Mouse (Mus musculus) C2C12 (cell line): ENCODE results near the gene Hist1h4c.

Experiments
- CTCF ChIP-seq: IDR thresholded peaks from one replicate; pipeline ENCODE4 v1.5.1; 2011; ENCODE audit not compliant: control insufficient read depth, insufficient read depth, insufficient read length
- FOSL1 ChIP-seq: IDR thresholded peaks from one replicate; pipeline ENCODE4 v1.8.0; 2011; ENCODE audit warnings: mild to moderate bottlenecking, low read length; ENCODE audit not compliant: poor library complexity, insufficient read depth, severe bottlenecking
- MAX ChIP-seq: IDR thresholded peaks from one replicate; pipeline ENCODE4 v1.6.1; 2011; ENCODE audit warnings: mild to moderate bottlenecking, control low read depth
- MYOG ChIP-seq: IDR thresholded peaks from one replicate; pipeline ENCODE4 v1.6.1; 2011; ENCODE audit not compliant: control insufficient read depth, insufficient read length; ENCODE audit errors: extremely low read depth
- USF1 ChIP-seq: IDR thresholded peaks from one replicate; pipeline ENCODE4 v1.6.1; 2011; ENCODE audit warnings: low read depth, mild to moderate bottlenecking, control low read depth, moderate library complexity

GRCm38 (mm10) chr13:23740910-23741309, 42.7 kb upstream of the Hist1h4c start:
- TF ChIP-seq CTCF = no peak
- TF ChIP-seq MAX = no peak
- no peak for TF ChIP-seq MYOG
- TF ChIP-seq USF1 = no peak
- TF ChIP-seq FOSL1 = no peak
